Mouse (Mus musculus) midbrain, embryonic 12.5 days (tissue): Measurements from ENCODE around the gene Dnah12. TPM values are rescaled to one million over a fixed set of nuclear protein-coding genes. Genes with fewer than 3 reads are reported as not detected.

Source experiments
- ATAC-seq: fragments of 200-750 bp; cut with Nextera tagmentation; 2 replicates; pipeline ENCODE4 v1.8.0; 2017; ENCODE audit warnings: low read depth, moderate TSS enrichment, moderate library complexity; ENCODE audit not compliant: low FRiP score
- H3K27ac ChIP-seq: fragments of 300-500 bp; sonication (generic); replicated peaks from 2 replicates; pipeline ENCODE4 v1.5.1; 2016; ENCODE audit warnings: mild to moderate bottlenecking
- H3K27me3 ChIP-seq: fragments of 300-500 bp; sonication (generic); 2 replicates; pipeline ENCODE4 v1.6.1; 2016; ENCODE audit warnings: mild to moderate bottlenecking
- H3K36me3 ChIP-seq: fragments of 300-500 bp; sonication (generic); 2 replicates; pipeline ENCODE4 v1.6.1; 2016
- H3K4me1 ChIP-seq: fragments of 300-500 bp; sonication (generic); 2 replicates; pipeline ENCODE4 v1.6.1; 2016
- H3K4me2 ChIP-seq: fragments of 300-500 bp; sonication (generic); replicated peaks from 2 replicates; pipeline ENCODE4 v1.6.1; 2016; ENCODE audit warnings: mild to moderate bottlenecking, moderate library complexity
- H3K4me3 ChIP-seq: fragments of 300-500 bp; sonication (generic); 2 replicates; pipeline ENCODE4 v1.5.1; 2016; ENCODE audit warnings: mild to moderate bottlenecking
- H3K9ac ChIP-seq: fragments of 300-500 bp; sonication (generic); replicated peaks from 2 replicates; pipeline ENCODE4 v1.6.1; 2016; ENCODE audit warnings: mild to moderate bottlenecking, moderate library complexity
- H3K9me3 ChIP-seq: fragments of 300-500 bp; sonication (generic); 2 replicates; pipeline ENCODE4 v1.6.1; 2016; ENCODE audit warnings: mild to moderate bottlenecking
- WGBS: fragments of 180-500 bp; shearing (Covaris S2); methylation state at CpG from one replicate; pipeline ENCODE4 v1.1.7; 2016; 5-methylcytosine and 5-hydroxymethylcytosine counted together
- polyA plus RNA-seq: library from polyadenylated mRNA; unstranded; fragments of >200 nt; fragmentation: Nextera tagmentation; extraction: Ambion mirVana; gene quantifications from 2 replicates; pipeline ENCODE4 v1.2.1, GENCODE M21; 2016

The Dnah12 gene
- polyA plus RNA-seq, 1 experiment from 2014 or later = not detected

DNA sequence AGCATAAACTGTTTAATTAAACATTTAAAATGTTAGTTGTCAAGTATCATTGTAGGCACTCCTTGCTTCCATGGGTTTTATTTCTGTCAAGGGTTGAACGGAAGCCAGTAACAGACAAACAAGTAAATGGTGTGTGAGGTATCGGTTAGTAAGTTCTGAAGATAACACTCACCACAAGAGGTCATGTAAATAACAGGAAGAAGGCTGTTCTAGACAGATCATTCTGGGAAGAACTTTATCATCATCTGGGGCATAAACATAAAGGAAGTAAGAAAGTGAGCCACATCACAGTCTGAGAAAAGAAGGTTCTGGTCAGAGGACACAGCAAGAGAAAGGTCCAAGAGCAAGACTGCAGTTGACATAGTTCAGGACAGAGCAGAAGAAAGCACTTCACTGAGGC, 132.9 kb downstream of the Dnah12 start:
- H3K9ac ChIP-seq = no peak overlapping the region
- H3K4me3 ChIP-seq = no peak overlapping the region
- no peaks in the 10 kb centered on the region for H3K36me3 ChIP-seq
- ATAC-seq = no peak
- H3K4me2 ChIP-seq = no peak overlapping the region
- H3K9me3 ChIP-seq = no peaks in the 10 kb centered on the region
- no peaks in the 10 kb centered on the region for H3K27me3 ChIP-seq
- no peaks in the 10 kb centered on the region for H3K4me1 ChIP-seq
- 94% methylated on average over 2 of the region's 2 CpGs for WGBS
- H3K27ac ChIP-seq = no peak overlapping the region

DNA sequence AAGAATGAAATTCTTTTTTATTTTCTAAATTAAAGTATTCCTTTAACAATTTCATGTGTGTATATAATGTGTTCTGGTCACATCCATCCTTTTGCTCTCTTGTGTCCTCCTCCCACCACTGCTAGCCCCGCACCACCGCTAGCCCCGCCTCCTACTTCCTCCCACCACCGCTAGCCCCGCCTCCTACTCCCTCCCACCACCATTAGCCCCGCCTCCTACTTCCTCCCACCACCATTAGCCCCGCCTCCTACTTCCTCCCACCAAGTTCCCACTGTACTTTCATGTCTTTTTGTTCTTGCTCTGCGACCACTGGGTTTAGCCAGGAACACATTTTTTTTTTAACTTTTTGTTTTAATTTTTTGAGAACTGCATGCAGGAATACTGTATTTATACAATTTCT, 160.0 kb downstream of the Dnah12 start:
- H3K27ac ChIP-seq = no peak overlapping the region
- ATAC-seq = no peak
- no peak overlapping the region for H3K4me2 ChIP-seq
- no peaks in the 10 kb centered on the region for H3K27me3 ChIP-seq
- no peaks in the 10 kb centered on the region for H3K4me1 ChIP-seq
- no peak overlapping the region for H3K9ac ChIP-seq
- H3K9me3 ChIP-seq = no peaks in the 10 kb centered on the region
- H3K36me3 ChIP-seq = no peaks in the 10 kb centered on the region
- no peak overlapping the region for H3K4me3 ChIP-seq
- 79% methylated on average over 8 of the region's 8 CpGs for WGBS

DNA sequence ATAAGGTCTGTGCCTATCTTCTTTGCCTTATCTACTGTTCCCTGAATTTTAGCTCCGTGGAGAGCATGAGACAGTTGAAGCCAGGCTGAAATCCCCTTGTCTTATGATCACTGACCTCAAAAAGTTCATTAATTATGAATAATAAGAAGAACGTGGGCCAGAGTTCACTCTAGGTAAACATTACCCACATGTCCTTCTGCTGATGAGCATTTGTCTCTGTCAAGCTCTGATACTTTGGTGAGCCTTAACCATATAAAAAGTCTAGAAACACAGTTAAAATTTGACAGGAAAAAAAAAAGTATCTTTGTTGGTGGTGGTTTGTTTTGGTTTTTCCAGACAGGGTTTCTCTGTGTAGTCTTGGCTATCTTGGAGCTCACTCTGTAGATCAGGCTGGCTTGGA, 161.0 kb downstream of the Dnah12 start:
- no peaks in the 10 kb centered on the region for H3K9me3 ChIP-seq
- WGBS = 83% methylated on average over 2 of the region's 2 CpGs
- no peaks in the 10 kb centered on the region for H3K27me3 ChIP-seq

DNA sequence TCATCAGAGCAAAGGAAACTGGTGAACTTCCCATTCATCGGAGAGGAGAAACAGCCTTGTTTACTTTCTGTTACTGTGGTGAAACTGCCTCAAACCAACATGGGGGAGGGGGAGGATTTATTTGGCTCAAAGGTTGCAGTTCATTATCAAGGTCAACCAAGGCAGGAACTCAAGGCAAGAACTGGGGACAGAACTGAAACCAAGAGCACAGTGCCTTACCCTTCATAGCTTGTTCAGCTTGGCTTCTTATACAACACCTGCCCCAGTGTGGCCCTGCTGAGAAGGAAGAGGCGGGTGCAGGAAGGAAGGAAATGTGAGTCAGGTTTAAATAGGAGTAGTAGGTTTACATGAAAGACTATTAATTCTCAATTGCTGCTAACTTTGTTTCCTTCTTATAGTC, 165.3 kb downstream of the Dnah12 start:
- Histone ChIP-seq H3K36me3 (no peaks in the 10 kb centered on the region), H3K9me3 (no peaks in the 10 kb centered on the region), H3K4me2 (no peak overlapping the region), H3K4me3 (no peak overlapping the region), H3K4me1 (no peaks in the 10 kb centered on the region), H3K27me3 (no peaks in the 10 kb centered on the region), H3K9ac (no peak overlapping the region), H3K27ac (no peak overlapping the region)
- no peak for ATAC-seq
- WGBS = 82% methylated on average over 2 of the region's 2 CpGs

More for the DNA sequence above, 161.0 kb downstream of the Dnah12 start:
- H3K4me1 ChIP-seq = no peaks in the 10 kb centered on the region
- H3K27ac ChIP-seq = no peak overlapping the region
- no peaks in the 10 kb centered on the region for H3K36me3 ChIP-seq
- no peak overlapping the region for H3K4me2 ChIP-seq
- H3K4me3 ChIP-seq = no peak overlapping the region
- ATAC-seq = no peak
- no peak overlapping the region for H3K9ac ChIP-seq

DNA sequence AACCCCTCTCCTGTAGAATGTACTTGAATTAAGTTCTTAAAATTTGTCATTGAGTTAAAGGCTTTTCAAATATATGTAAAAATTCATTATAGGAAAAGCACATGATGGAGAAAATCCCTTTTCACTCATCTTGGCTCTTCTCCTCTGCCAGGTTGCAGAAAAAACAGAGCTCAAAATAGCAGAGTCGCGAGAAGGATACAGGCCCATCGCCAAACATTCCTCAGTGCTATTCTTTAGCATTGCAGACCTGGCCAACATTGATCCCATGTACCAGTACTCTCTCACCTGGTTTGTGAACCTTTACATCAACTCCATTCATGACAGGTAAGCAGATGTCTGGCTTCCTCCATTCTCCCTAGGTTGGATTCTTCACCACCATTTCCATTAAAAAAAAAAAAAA, 165.9 kb downstream of the Dnah12 start:
- H3K9ac ChIP-seq = no peak overlapping the region
- no peaks in the 10 kb centered on the region for H3K27me3 ChIP-seq
- no peaks in the 10 kb centered on the region for H3K36me3 ChIP-seq
- H3K4me1 ChIP-seq = no peaks in the 10 kb centered on the region
- no peak overlapping the region for H3K4me2 ChIP-seq
- no peak overlapping the region for H3K4me3 ChIP-seq
- no peaks in the 10 kb centered on the region for H3K9me3 ChIP-seq
- H3K27ac ChIP-seq = no peak overlapping the region
- 92% methylated on average over 3 of the region's 3 CpGs for WGBS
- no peak for ATAC-seq

DNA sequence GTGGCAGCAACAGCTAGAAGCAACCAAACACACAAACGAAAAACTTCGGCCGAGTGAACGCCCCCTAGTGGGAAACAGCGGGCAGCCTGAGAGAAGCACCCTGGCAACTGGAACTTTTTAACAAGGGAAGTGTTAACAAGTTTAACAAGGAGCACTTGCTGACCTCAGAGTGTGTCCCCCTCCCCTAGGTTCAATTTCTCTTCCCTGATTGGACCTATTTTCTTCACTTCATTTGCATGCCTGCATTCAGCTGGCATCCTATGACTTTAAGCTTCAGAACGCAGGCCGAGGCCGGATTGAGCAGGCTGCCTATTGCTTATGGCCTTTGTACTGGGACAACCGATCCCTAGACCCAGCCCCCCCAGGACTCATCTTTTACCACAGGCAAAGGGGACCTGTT, 174.3 kb downstream of the Dnah12 start:
- H3K27ac ChIP-seq = no peak overlapping the region
- H3K36me3 ChIP-seq = no peaks in the 10 kb centered on the region
- H3K4me1 ChIP-seq = no peaks in the 10 kb centered on the region
- H3K9ac ChIP-seq = no peak overlapping the region
- no peak overlapping the region for H3K4me2 ChIP-seq
- ATAC-seq = no peak
- H3K4me3 ChIP-seq = no peak overlapping the region
- no peaks in the 10 kb centered on the region for H3K9me3 ChIP-seq
- no peaks in the 10 kb centered on the region for H3K27me3 ChIP-seq
- WGBS = 70% methylated on average over 9 of the region's 9 CpGs

DNA sequence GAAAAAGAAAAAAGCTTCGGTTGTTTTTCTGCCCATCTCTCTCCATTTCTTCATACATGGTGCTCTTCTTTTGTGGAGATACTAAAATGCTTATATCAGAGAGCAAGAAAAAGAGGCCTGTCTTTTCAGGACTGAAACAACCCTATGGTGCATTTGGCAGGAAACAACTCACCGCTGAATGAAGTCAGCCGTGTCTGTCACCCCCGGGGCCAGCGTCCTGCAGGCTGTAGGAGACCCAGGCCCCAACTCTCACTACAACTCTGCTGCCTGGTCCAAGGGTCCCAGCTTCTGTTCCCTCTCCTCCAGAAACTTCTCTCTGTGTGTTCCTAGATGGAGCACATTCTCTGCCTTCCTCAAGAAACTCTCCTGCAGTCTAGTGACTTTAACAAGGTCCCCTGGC, 175.2 kb downstream of the Dnah12 start:
- 86% methylated on average over 5 of the region's 5 CpGs for WGBS
- no peaks in the 10 kb centered on the region for H3K36me3 ChIP-seq

DNA sequence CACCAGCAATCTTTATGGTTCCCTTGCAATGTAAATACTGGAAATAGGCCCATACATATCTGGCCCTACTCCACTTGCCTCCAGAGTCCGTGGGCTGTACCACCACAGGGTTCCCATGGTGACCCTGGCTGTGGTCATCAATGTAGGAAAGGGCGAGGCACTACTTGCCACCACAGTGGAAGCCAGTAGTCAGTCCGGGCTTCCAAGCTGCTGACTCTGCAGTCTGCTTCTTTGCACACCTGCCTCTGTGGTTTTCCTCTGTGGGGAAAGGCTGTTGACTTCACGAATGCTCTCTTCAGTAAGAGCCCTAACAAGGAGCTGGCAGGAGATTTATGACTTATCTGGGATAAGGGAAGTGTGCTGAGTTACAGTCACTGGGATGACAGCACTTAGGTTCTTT, 185.7 kb downstream of the Dnah12 start:
- no peaks in the 10 kb centered on the region for H3K36me3 ChIP-seq
- H3K27me3 ChIP-seq = no peaks in the 10 kb centered on the region
- H3K27ac ChIP-seq = no peak overlapping the region
- no peak for ATAC-seq
- H3K9me3 ChIP-seq = no peaks in the 10 kb centered on the region
- H3K9ac ChIP-seq = no peak overlapping the region
- 80% methylated on average over 4 of the region's 4 CpGs for WGBS
- H3K4me2 ChIP-seq = no peak overlapping the region
- H3K4me1 ChIP-seq = no peaks in the 10 kb centered on the region
- no peak overlapping the region for H3K4me3 ChIP-seq

More for the DNA sequence above, 175.2 kb downstream of the Dnah12 start:
- Histone ChIP-seq H3K27me3 (no peaks in the 10 kb centered on the region), H3K4me2 (no peak overlapping the region), H3K27ac (no peak overlapping the region), H3K9ac (no peak overlapping the region), H3K4me3 (no peak overlapping the region), H3K4me1 (no peaks in the 10 kb centered on the region), H3K9me3 (no peaks in the 10 kb centered on the region)
- no peak for ATAC-seq

DNA sequence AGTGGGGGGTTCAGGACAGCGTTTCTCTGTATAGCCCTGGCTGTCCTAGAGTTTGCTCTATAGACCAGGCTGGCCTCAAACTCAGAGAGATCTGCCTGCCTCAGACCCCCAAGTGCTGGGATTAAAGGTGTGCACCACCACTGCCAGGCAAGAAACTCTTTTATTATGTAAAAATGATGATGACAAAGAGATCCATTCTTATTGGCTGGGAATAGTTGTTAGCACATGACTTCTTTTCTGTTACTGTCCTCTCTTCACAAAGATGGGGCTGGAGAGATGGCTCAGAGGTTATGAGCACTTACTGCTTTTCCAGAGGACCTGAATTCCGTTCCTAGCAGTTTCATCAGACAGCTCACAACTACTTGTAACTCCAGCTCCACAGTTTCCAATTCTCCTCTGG, 186.9 kb downstream of the Dnah12 start:
- WGBS = 74% methylated on average over 2 of the region's 2 CpGs
- Histone ChIP-seq H3K9me3 (no peaks in the 10 kb centered on the region), H3K27ac (no peak overlapping the region), H3K9ac (no peak overlapping the region), H3K27me3 (no peaks in the 10 kb centered on the region), H3K36me3 (no peaks in the 10 kb centered on the region), H3K4me3 (no peak overlapping the region), H3K4me1 (no peaks in the 10 kb centered on the region), H3K4me2 (no peak overlapping the region)
- no peak for ATAC-seq

DNA sequence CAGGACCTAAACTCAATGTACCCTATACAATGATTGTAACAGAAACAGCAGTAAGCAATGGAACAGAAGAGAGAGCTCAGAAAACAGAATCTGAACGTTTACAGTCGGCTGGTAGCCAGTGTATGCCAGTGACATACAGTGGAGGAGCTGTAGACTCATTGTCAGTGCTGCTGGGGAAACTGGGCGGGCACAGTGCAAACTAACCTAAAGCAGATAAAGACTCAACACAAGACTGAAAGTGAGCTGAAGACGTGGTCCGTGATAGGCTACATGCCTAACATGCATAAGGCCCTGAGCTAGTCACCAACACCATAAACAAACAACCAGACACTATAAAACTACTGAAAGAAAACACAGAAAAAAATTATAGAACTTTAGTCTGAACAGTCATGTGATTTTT, 188.6 kb downstream of the Dnah12 start:
- Histone ChIP-seq H3K27me3 (no peaks in the 10 kb centered on the region), H3K4me3 (no peak overlapping the region), H3K36me3 (no peaks in the 10 kb centered on the region), H3K27ac (no peak overlapping the region), H3K4me2 (no peak overlapping the region), H3K9me3 (no peaks in the 10 kb centered on the region), H3K4me1 (no peaks in the 10 kb centered on the region), H3K9ac (no peak overlapping the region)
- no peak for ATAC-seq
- 88% methylated on average over 5 of the region's 5 CpGs for WGBS

DNA sequence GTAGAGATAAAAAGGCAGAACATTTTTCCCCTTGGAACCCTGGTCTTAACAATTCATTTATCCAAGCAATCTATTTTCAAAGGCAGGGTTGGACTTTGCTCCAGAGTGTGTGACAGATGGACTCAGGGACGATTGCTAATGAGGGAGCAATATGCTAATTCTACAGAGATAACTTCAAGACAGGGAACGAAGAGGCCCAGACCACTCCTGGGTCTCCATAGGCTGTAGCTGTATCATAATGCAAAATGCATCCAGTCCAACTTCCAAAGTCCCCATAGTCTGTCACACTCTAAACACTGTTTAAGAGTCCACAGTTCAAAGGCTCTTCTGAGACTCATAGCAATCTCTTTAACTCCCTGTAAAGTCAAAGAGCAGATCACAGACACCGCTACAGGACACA, 194.2 kb downstream of the Dnah12 start:
- H3K4me3 ChIP-seq = no peak overlapping the region
- H3K27me3 ChIP-seq = no peaks in the 10 kb centered on the region
- no peaks in the 10 kb centered on the region for H3K36me3 ChIP-seq
- H3K9me3 ChIP-seq = no peaks in the 10 kb centered on the region
- H3K4me2 ChIP-seq = no peak overlapping the region
- H3K27ac ChIP-seq = no peak overlapping the region
- no peak for ATAC-seq
- WGBS = 58% methylated on average over 3 of the region's 3 CpGs
- H3K4me1 ChIP-seq = no peaks in the 10 kb centered on the region
- H3K9ac ChIP-seq = no peak overlapping the region

DNA sequence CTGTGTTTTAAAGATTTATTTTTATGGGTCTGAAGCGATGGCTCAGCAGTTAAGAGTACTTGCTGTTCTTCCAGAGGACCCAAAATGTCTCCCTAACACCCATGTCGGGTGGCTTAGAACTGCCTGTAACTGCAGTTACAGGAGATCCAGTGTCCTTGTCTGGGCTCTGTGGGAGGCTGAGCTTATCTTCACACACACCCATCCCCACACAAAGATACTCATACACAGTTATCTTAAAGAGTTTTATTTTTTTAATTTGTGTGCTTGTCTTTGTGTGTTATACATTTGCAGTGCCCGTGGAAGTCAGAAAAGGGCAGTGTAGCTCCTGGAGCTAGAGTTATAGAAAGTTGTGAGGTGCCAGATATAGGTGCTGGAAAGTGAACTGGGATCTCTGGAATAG, 197.7 kb downstream of the Dnah12 start:
- Histone ChIP-seq H3K9ac (no peak overlapping the region), H3K4me3 (no peak overlapping the region), H3K4me1 (no peaks in the 10 kb centered on the region), H3K4me2 (no peak overlapping the region), H3K9me3 (no peaks in the 10 kb centered on the region), H3K36me3 (no peaks in the 10 kb centered on the region), H3K27me3 (no peaks in the 10 kb centered on the region), H3K27ac (no peak overlapping the region)
- no peak for ATAC-seq
- WGBS = 91% methylated on average over 3 of the region's 3 CpGs

DNA sequence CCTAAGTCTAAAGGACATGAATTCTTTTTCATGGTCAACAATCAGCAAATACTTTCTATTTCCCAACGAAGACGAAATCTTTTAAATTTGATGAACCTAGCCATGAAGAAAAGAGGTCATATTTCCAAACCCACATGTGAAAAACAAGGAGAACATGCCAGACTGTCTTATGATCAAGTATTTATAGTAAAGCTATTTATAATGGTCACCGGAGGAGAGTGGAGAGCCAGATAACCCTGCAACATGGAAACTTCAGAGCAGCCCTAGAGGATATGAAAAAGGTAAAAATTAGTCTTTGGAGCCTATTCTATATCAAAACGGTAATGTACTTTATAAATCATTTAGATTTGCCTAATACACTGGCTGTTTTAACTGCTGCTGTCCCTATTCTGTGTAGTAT, 201.3 kb downstream of the Dnah12 start, which contains the start of gene Asb14:
Gene Asb14 (plus strand): TSS at position 166 of the 400 bp plus-strand sequence.
- Histone ChIP-seq H3K36me3 (no peaks in the 10 kb centered on the region), H3K9me3 (no peaks in the 10 kb centered on the region), H3K9ac (no peak within 1 kb of the TSS), H3K4me2 (no peak within 1 kb of the TSS), H3K4me1 (no peaks in the 10 kb centered on the region), H3K4me3 (no peak within 1 kb of the TSS), H3K27me3 (no peaks in the 10 kb centered on the region), H3K27ac (no peak within 1 kb of the TSS)
- no peak for ATAC-seq
- WGBS = 92% methylated on average over 4 of the region's 4 CpGs
